Mouse (Mus musculus): Measurements from ENCODE around the gene Zdhhc1.

Zdhhc1 gene

GRCm38 (mm10) chr8:105455218-105455617 is 41.5 kb downstream of the Zdhhc1 start:
- no peak for DNase-seq (ENCODE audit: low spot score in 2 of 2)

- DNase-seq (ENCODE audit: low spot score in 2 of 2): no peak
These were observed 42.6 kb downstream of the Zdhhc1 start for GRCm38 (mm10) chr8:105454088-105454487.

- DNase-seq (ENCODE audit: low spot score in 2 of 2): no peak
These were observed 43.4 kb downstream of the Zdhhc1 start for GRCm38 (mm10) chr8:105453296-105453695.

- no peak for DNase-seq (ENCODE audit: low spot score in 2 of 2)
These were observed 44.6 kb downstream of the Zdhhc1 start for GRCm38 (mm10) chr8:105451903-105452603.

- DNase-seq (ENCODE audit: low spot score in 2 of 2): no peak
These were observed 45.7 kb downstream of the Zdhhc1 start for GRCm38 (mm10) chr8:105450977-105451376.

- no peak for DNase-seq (ENCODE audit: low spot score in 2 of 2)
These were observed 48.1 kb downstream of the Zdhhc1 start for GRCm38 (mm10) chr8:105448596-105448995.

- no peak for DNase-seq (ENCODE audit: low spot score in 2 of 2)
These were observed 48.5 kb downstream of the Zdhhc1 start for GRCm38 (mm10) chr8:105448188-105448587.

- DNase-seq (ENCODE audit: low spot score in 2 of 2): peak in 1 of 2 experiments; percentile 51
These were observed 50.6 kb downstream of the Zdhhc1 start for GRCm38 (mm10) chr8:105446127-105446552.

- no peak for DNase-seq (ENCODE audit: low spot score in 2 of 2)
These were observed 51.2 kb downstream of the Zdhhc1 start for GRCm38 (mm10) chr8:105445296-105446126.

- DNase-seq (ENCODE audit: low spot score in 2 of 2): no peak
These were observed 54.0 kb downstream of the Zdhhc1 start for GRCm38 (mm10) chr8:105442661-105443060.

- peak in 1 of 2 experiments; percentile 63 for DNase-seq (ENCODE audit: low spot score in 2 of 2)
These were observed 55.3 kb downstream of the Zdhhc1 start for GRCm38 (mm10) chr8:105441433-105441832.

- DNase-seq (ENCODE audit: low spot score in 2 of 2): peak; percentile 33 to 52
These were observed 57.8 kb downstream of the Zdhhc1 start for GRCm38 (mm10) chr8:105438865-105439264.

GRCm38 (mm10) chr8:105437078-105437748 is 59.5 kb downstream of the Zdhhc1 start:
- no peak for DNase-seq (ENCODE audit: low spot score in 2 of 2)

GRCm38 (mm10) chr8:105436218-105436617 is 60.5 kb downstream of the Zdhhc1 start:
- DNase-seq (ENCODE audit: low spot score in 2 of 2): no peak

GRCm38 (mm10) chr8:105434136-105434535 is 62.6 kb downstream of the Zdhhc1 start:
- no peak for DNase-seq (ENCODE audit: low spot score in 2 of 2)

GRCm38 (mm10) chr8:105433511-105433910 is 63.2 kb downstream of the Zdhhc1 start:
- DNase-seq (ENCODE audit: low spot score in 2 of 2): no peak

GRCm38 (mm10) chr8:105433021-105433420 is 63.7 kb downstream of the Zdhhc1 start:
- DNase-seq (ENCODE audit: low spot score in 2 of 2): no peak

GRCm38 (mm10) chr8:105431743-105432515 is 64.8 kb downstream of the Zdhhc1 start:
- DNase-seq (ENCODE audit: low spot score in 2 of 2): no peak

GRCm38 (mm10) chr8:105426878-105427277 is 69.8 kb downstream of the Zdhhc1 start:
- DNase-seq (ENCODE audit: low spot score in 2 of 2): no peak

Measured in cerebellum, postnatal 4 days (tissue).